Mouse (Mus musculus) thymus, postnatal 14 days (tissue): ENCODE measurements around the gene Zfp385a.

Experiments
- DNase-seq: peaks from one replicate; pipeline ENCODE4 v3.0.0; 2021

Zfp385a gene

GRCm38 (mm10) chr15:103305792-103306645, 33.9 kb downstream of the Zfp385a start:
- no peak for DNase-seq

- peak; percentile 88 for DNase-seq
These were observed 34.7 kb downstream of the Zfp385a start for GRCm38 (mm10) chr15:103305070-103305678.

- no peak for DNase-seq
These were observed 35.3 kb downstream of the Zfp385a start for GRCm38 (mm10) chr15:103304616-103304969.

- DNase-seq: no peak
These were observed 35.8 kb downstream of the Zfp385a start for GRCm38 (mm10) chr15:103303916-103304615.

- no peak for DNase-seq
These were observed 37.4 kb downstream of the Zfp385a start for GRCm38 (mm10) chr15:103302341-103303021.

GRCm38 (mm10) chr15:103301547-103302340, 38.1 kb downstream of the Zfp385a start:
- no peak for DNase-seq

GRCm38 (mm10) chr15:103301046-103301445, 38.8 kb downstream of the Zfp385a start:
- no peak for DNase-seq

- DNase-seq: no peak
These were observed 39.3 kb downstream of the Zfp385a start for GRCm38 (mm10) chr15:103300560-103300959.

- no peak for DNase-seq
These were observed 39.8 kb downstream of the Zfp385a start for GRCm38 (mm10) chr15:103300067-103300471.

GRCm38 (mm10) chr15:103299644-103300043, 40.2 kb downstream of the Zfp385a start:
- DNase-seq: no peak

GRCm38 (mm10) chr15:103298861-103299616, 40.9 kb downstream of the Zfp385a start:
- DNase-seq: no peak

- DNase-seq: no peak
These were observed 41.9 kb downstream of the Zfp385a start for GRCm38 (mm10) chr15:103298026-103298425.

GRCm38 (mm10) chr15:103297313-103297712, 42.6 kb downstream of the Zfp385a start:
- no peak for DNase-seq

- DNase-seq: no peak
These were observed 44.0 kb downstream of the Zfp385a start for GRCm38 (mm10) chr15:103295851-103296250.

- DNase-seq: no peak
These were observed 45.2 kb downstream of the Zfp385a start for GRCm38 (mm10) chr15:103294649-103295048.

GRCm38 (mm10) chr15:103293375-103293774, 46.5 kb downstream of the Zfp385a start:
- DNase-seq: no peak

- DNase-seq: no peak
These were observed 47.1 kb downstream of the Zfp385a start for GRCm38 (mm10) chr15:103292673-103293345.

- DNase-seq: no peak
These were observed 49.0 kb downstream of the Zfp385a start for GRCm38 (mm10) chr15:103290843-103291242.

- DNase-seq: no peak
These were observed 49.5 kb downstream of the Zfp385a start for GRCm38 (mm10) chr15:103290417-103290816.

- DNase-seq: no peak
These were observed 50.3 kb downstream of the Zfp385a start for GRCm38 (mm10) chr15:103289600-103289999.
